Mouse (Mus musculus) hindbrain, embryonic 16.5 days (tissue): ENCODE measurements around the gene Ankmy2. TPM values are rescaled to one million over a fixed set of nuclear protein-coding genes. Genes with fewer than 3 reads are reported as not detected.
A peak's percentile ranks its signal among the peaks of the same experiment; 100 is the strongest.
"Not testable (repeated sequence)": the region's sequence is repeated elsewhere in the genome, so short reads cannot be mapped to it uniquely, and the experiment has no call there.

ENCODE experiments used
- ATAC-seq: fragments of 200-750 bp; cut with Nextera tagmentation; 2 replicates; pipeline ENCODE4 v1.8.0; 2017; ENCODE audit warnings: moderate TSS enrichment, moderate library complexity
- H3K27ac ChIP-seq: fragments of 300-500 bp; sonication (generic); 2 replicates; pipeline ENCODE4 v1.5.1; 2014; ENCODE audit warnings: low read depth, mild to moderate bottlenecking, control low read depth, low read length, moderate library complexity
- H3K27me3 ChIP-seq: fragments of 300-500 bp; sonication (generic); replicated peaks from 2 replicates; pipeline ENCODE4 v1.6.1; 2014; ENCODE audit warnings: low read length; ENCODE audit not compliant: control insufficient read depth, insufficient read depth
- H3K36me3 ChIP-seq: fragments of 300-500 bp; sonication (generic); 2 replicates; pipeline ENCODE4 v1.6.1; 2014; ENCODE audit warnings: mild to moderate bottlenecking, low read length, moderate library complexity, mixed read lengths; ENCODE audit not compliant: control insufficient read depth, insufficient read depth
- H3K4me1 ChIP-seq: fragments of 300-500 bp; sonication (generic); 2 replicates; pipeline ENCODE4 v1.6.1; 2014; ENCODE audit warnings: low read depth, low read length; ENCODE audit not compliant: control insufficient read depth, insufficient read depth
- H3K4me2 ChIP-seq: fragments of 300-500 bp; sonication (generic); 2 replicates; pipeline ENCODE4 v1.6.1; 2014; ENCODE audit warnings: mild to moderate bottlenecking, low read length, control low read depth, moderate library complexity
- H3K4me3 ChIP-seq: fragments of 300-500 bp; sonication (generic); 2 replicates; pipeline ENCODE4 v1.5.1; 2014; ENCODE audit warnings: mild to moderate bottlenecking, low read length, control low read depth, moderate library complexity
- H3K9ac ChIP-seq: fragments of 300-500 bp; sonication (generic); 2 replicates; pipeline ENCODE4 v1.6.1; 2014; ENCODE audit warnings: low read depth, mild to moderate bottlenecking, control low read depth, low read length, moderate library complexity
- H3K9me3 ChIP-seq: fragments of 300-500 bp; sonication (generic); 2 replicates; pipeline ENCODE4 v1.6.1; 2014; ENCODE audit warnings: mild to moderate bottlenecking, low read length, moderate library complexity; ENCODE audit not compliant: control insufficient read depth
- WGBS: fragments of 180-500 bp; shearing (Covaris S2); extraction: QIAGEN DNeasy Blood & Tissue Kit; methylation state at CpG from one replicate; pipeline ENCODE4 v1.1.7; 2014; 5-methylcytosine and 5-hydroxymethylcytosine counted together
- polyA plus RNA-seq: library from polyadenylated mRNA; unstranded; fragments of >200 nt; fragmentation: Nextera tagmentation; extraction: Ambion mirVana; gene quantifications from 2 replicates; pipeline ENCODE4 v1.2.1, GENCODE M21; 2015

The Ankmy2 gene
- polyA plus RNA-seq, 1 experiment from 2014 or later: 81.0 TPM

DNA sequence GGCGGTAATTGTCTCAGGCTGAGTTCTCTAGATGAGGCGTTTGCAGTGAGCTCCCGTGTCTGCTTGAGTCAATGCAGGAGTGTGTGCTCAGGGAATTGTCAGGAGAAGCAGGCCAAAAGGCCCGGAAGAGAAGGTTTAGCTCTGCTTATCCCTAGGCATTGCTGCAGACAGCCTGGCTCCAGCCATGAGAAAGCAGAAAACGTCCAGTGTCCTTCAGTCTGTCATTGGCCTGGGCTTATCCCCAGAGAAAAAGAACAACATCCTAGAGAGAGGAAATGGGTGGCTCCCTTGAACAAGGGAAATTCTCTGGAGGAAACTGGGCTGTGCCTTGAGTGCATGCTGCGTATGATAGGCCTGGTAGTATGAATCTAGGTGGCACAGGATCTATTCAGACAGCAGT, 25.7 kb downstream of the Ankmy2 start:
- ATAC-seq: no peak
- Histone ChIP-seq H3K4me1 (no peaks in the 10 kb centered on the region), H3K27me3 (no peaks in the 10 kb centered on the region), H3K4me3 (no peak overlapping the region), H3K9me3 (no peaks in the 10 kb centered on the region), H3K4me2 (no peak overlapping the region), H3K27ac (no peak overlapping the region), H3K9ac (no peak overlapping the region; the same call in 1 of the 2 replicates), H3K36me3 (peaks cover 24% of the 10 kb centered on the region)
- WGBS: 83% methylated on average over 6 of the region's 6 CpGs

DNA sequence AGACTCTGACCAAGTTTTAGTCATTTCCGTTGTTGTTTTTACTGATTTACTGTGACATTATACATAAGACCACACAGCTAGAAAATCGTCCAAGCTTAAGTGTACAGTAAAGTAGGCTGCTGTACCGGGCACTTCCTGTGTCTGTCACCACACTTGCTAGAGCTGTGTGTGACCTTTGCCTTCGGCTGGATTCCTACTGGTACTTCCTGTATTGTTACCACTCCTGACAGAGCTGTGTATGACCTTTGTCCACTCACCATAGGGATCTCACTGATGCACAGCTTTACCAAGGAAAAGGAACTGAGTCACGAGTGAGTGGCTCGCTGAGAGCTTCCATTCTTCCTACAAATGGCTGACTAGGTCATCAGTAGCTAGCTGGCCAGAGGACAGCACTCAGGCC, 30.2 kb downstream of the Ankmy2 start:
- Histone ChIP-seq H3K27ac (no peak overlapping the region), H3K27me3 (no peaks in the 10 kb centered on the region), H3K4me2 (no peak overlapping the region), H3K36me3 (peaks cover 48% of the 10 kb centered on the region), H3K9ac (no peak overlapping the region), H3K4me1 (no peaks in the 10 kb centered on the region), H3K9me3 (no peaks in the 10 kb centered on the region), H3K4me3 (no peak overlapping the region)
- WGBS: 79% methylated on average over 6 of the region's 6 CpGs
- ATAC-seq: no peak

GRCm38 (mm10) chr12:36189610-36190009, 32.7 kb downstream of the Ankmy2 start:
- no peak for ATAC-seq
- Histone ChIP-seq H3K9ac (no peak overlapping the region), H3K27ac (no peak overlapping the region), H3K36me3 (peaks cover 40% of the 10 kb centered on the region), H3K4me1 (no peaks in the 10 kb centered on the region), H3K27me3 (no peaks in the 10 kb centered on the region), H3K4me3 (no peak overlapping the region), H3K4me2 (no peak overlapping the region), H3K9me3 (no peaks in the 10 kb centered on the region)
- WGBS: 98% methylated on average over 3 of the region's 3 CpGs

DNA sequence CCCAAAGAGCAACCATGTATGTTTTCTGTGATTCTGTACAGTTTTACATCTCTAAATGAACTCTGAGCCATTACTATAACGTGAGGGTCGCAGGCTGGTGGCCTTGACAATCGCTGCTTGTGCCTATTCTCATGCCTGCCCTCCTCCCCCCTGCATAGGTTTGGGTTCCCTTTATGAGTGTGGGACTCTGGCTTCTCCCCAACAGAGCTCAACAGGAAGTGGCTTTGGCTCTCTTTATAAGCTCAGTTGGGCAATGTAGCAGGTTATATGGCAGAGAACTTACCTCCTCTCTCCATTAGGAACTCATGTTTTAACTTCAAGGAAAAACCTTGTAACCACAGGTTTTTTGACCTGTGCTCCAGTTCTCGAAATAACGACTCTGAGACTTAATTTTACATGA, 33.4 kb downstream of the Ankmy2 start:
- 93% methylated on average over 5 of the region's 5 CpGs for WGBS
- H3K27me3 ChIP-seq: no peaks in the 10 kb centered on the region
- H3K9ac ChIP-seq: no peak overlapping the region
- H3K27ac ChIP-seq: no peak overlapping the region
- no peaks in the 10 kb centered on the region for H3K9me3 ChIP-seq
- no peak overlapping the region for H3K4me3 ChIP-seq
- peaks cover 47% of the 10 kb centered on the region for H3K36me3 ChIP-seq
- ATAC-seq: no peak
- no peak overlapping the region for H3K4me2 ChIP-seq
- H3K4me1 ChIP-seq: no peaks in the 10 kb centered on the region

- WGBS: 96% methylated on average over 7 of the region's 7 CpGs
- Histone ChIP-seq H3K9me3 (peaks cover 17% of the 10 kb centered on the region), H3K27me3 (no peaks in the 10 kb centered on the region), H3K4me3 (no peak overlapping the region), H3K36me3 (peaks cover 55% of the 10 kb centered on the region), H3K4me1 (no peaks in the 10 kb centered on the region), H3K27ac (no peak overlapping the region), H3K9ac (no peak overlapping the region), H3K4me2 (no peak overlapping the region)
- no peak for ATAC-seq
These were observed 38.1 kb downstream of the Ankmy2 start for GRCm38 (mm10) chr12:36194976-36195375.

- H3K27ac ChIP-seq, H3K4me1 ChIP-seq, ATAC-seq, H3K4me2 ChIP-seq, H3K4me3 ChIP-seq, H3K36me3 ChIP-seq, H3K9ac ChIP-seq, H3K27me3 ChIP-seq, H3K9me3 ChIP-seq: not testable (repeated sequence)
- 49% methylated on average over 5 of the region's 5 CpGs for WGBS
These were observed 48.7 kb downstream of the Ankmy2 start for GRCm38 (mm10) chr12:36205579-36206119.

GRCm38 (mm10) chr12:36207072-36207799, 50.3 kb downstream of the Ankmy2 start:
- 30% methylated on average over 9 of the region's 9 CpGs for WGBS
- Histone ChIP-seq H3K36me3 (no peaks in the 10 kb centered on the region), H3K9me3 (no peaks in the 10 kb centered on the region), H3K27me3 (no peaks in the 10 kb centered on the region), H3K4me3 (peak overlapping the region; percentile 23), H3K9ac (0 out of 2 replicates have a peak overlapping the region, but pooled peaks have one; percentile 18), H3K27ac (peak overlapping the region; percentile 23; the same call in 1 of the 2 replicates), H3K4me2 (peak overlapping the region; percentile 49), H3K4me1 (peaks cover 6% of the 10 kb centered on the region)
- ATAC-seq: peak; percentile 95

DNA sequence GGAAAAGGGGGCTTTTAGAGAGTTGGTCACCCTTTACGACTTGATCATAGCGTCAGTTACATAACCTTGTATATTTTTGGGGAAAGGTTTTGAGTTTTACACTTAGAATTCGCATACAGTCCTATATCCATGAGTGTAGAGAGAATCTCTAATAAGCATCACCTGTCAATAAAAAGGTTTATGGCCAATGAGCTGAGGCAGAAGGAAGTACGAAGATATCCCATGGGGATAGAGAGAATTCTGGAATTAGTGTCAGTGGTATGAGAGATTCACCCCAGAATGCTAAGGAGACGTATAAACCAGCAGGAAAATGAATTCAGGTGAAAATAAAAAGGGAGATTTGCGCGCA, 50.9 kb downstream of the Ankmy2 start:
- H3K4me3 ChIP-seq: peak overlapping the region; percentile 23
- H3K27me3 ChIP-seq: no peaks in the 10 kb centered on the region
- H3K4me2 ChIP-seq: peak overlapping the region; percentile 49
- no peaks in the 10 kb centered on the region for H3K9me3 ChIP-seq
- 50% methylated on average over 7 of the region's 7 CpGs for WGBS
- H3K9ac ChIP-seq: 0 out of 2 replicates have a peak overlapping the region, but pooled peaks have one; percentile 18
- ATAC-seq: no peak; the same call in 1 of the 2 replicates
- peaks cover 6% of the 10 kb centered on the region for H3K4me1 ChIP-seq
- no peaks in the 10 kb centered on the region for H3K36me3 ChIP-seq
- 0 out of 2 replicates have a peak overlapping the region, but pooled peaks have one; percentile 23 for H3K27ac ChIP-seq

DNA sequence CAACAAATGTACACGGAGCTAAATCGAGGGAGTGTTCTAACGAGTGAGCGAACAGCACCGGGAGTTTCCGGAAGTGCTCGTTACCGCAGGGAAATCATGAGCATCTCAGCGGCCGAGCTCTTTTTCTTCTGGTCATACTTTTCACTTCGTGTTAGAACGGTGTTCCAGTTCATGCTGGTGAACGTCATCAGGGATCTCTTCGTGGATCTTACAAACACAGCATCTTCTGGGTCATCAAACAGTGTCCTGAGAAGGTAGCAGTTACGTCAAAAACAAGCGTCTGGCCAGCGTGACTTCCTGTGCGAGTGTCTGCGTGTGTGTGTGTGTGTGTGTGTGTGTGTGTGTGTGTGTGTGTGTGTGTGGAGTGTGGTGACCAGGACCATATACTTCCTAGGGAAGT, 51.5 kb downstream of the Ankmy2 start:
- no peaks in the 10 kb centered on the region for H3K27me3 ChIP-seq
- no peak overlapping the region for H3K9ac ChIP-seq
- H3K4me2 ChIP-seq: peak overlapping the region; percentile 49
- no peaks in the 10 kb centered on the region for H3K36me3 ChIP-seq
- WGBS: 58% methylated on average over 19 of the region's 19 CpGs
- H3K27ac ChIP-seq: no peak overlapping the region
- peak overlapping the region; percentile 21 for H3K4me3 ChIP-seq
- H3K9me3 ChIP-seq: no peaks in the 10 kb centered on the region
- ATAC-seq: no peak
- peaks cover 6% of the 10 kb centered on the region for H3K4me1 ChIP-seq
